Mouse (Mus musculus): ENCODE results near the gene Pcbp2. TPM values are rescaled to one million over a fixed set of nuclear protein-coding genes. Genes with fewer than 3 reads are reported as not detected.

The Pcbp2 gene
- total RNA-seq, 1 experiment from 2014 or later: 144 TPM

Other genes starting within 250 kb of the Pcbp2 start
- gene Itgb7, start 238.6 kb upstream of the Pcbp2 start, total RNA-seq (2017): 338 and 351 TPM in 2 replicates
- gene Rarg, start 213.0 kb upstream of the Pcbp2 start, total RNA-seq (2017): 28.2 and 38.3 TPM in 2 replicates
- 0.49 TPM in 1 of 2 replicates, not detected in the other for gene Gm9918, start 200.0 kb upstream of the Pcbp2 start, total RNA-seq (2017)
- gene Mfsd5, start 191.1 kb upstream of the Pcbp2 start, total RNA-seq (2017): 21.6 and 22.6 TPM in 2 replicates
- gene Espl1, start 174.3 kb upstream of the Pcbp2 start, total RNA-seq (2017): 1.2 and 6.1 TPM in 2 replicates
- 495 and 562 TPM in 2 replicates for gene Pfdn5, start 144.4 kb upstream of the Pcbp2 start, total RNA-seq (2017)
- 44.2 and 56.0 TPM in 2 replicates for gene Myg1, start 138.8 kb upstream of the Pcbp2 start, total RNA-seq (2017)
- 46.0 and 50.6 TPM in 2 replicates for gene Aaas, start 119.8 kb upstream of the Pcbp2 start, total RNA-seq (2017)
- not detected in 2 replicates for gene Sp7, start 103.4 kb upstream of the Pcbp2 start, total RNA-seq (2017)
- 105 and 109 TPM in 2 replicates for gene Sp1, start 64.4 kb upstream of the Pcbp2 start, total RNA-seq (2017)
- gene Amhr2, start 25.2 kb upstream of the Pcbp2 start, total RNA-seq (2017): 0.74 and 1.2 TPM in 2 replicates
- 272 and 296 TPM in 2 replicates for gene Prr13, start 11.5 kb upstream of the Pcbp2 start, total RNA-seq (2017)
- gene Gm10337, start 33.2 kb downstream of the Pcbp2 start, total RNA-seq (2017): not detected in 2 replicates
- 0.93 and 1.2 TPM in 2 replicates for gene Map3k12, start 46.5 kb downstream of the Pcbp2 start, total RNA-seq (2017)
- 29.1 and 34.6 TPM in 2 replicates for gene Tarbp2, start 47.7 kb downstream of the Pcbp2 start, total RNA-seq (2017)
- 1.4 and 6.1 TPM in 2 replicates for gene Npff, start 54.4 kb downstream of the Pcbp2 start, total RNA-seq (2017)
- not detected in 2 replicates for gene Gm28047, start 154.5 kb downstream of the Pcbp2 start, total RNA-seq (2017)
- gene Atf7, start 154.9 kb downstream of the Pcbp2 start, total RNA-seq (2017): 61.0 and 74.3 TPM in 2 replicates
- gene Atp5g2, start 201.8 kb downstream of the Pcbp2 start, total RNA-seq (2017): 19.3 and 20.7 TPM in 2 replicates